Mouse (Mus musculus): Measurements from ENCODE around the gene Cldn9. TPM values are rescaled to one million over a fixed set of nuclear protein-coding genes. Genes with fewer than 3 reads are reported as not detected.

Cldn9 gene
- total RNA-seq, 4 experiments from 2014 or later = 0.17 to 0.38 TPM; not detected in 2

- no peak for DNase-seq
Measured at GRCm38 (mm10) chr17:23645894-23646293, 37.9 kb downstream of the Cldn9 start.

GRCm38 (mm10) chr17:23644613-23645495, 39.0 kb downstream of the Cldn9 start, which contains the start of gene Mmp25:
Gene Mmp25 (minus strand): TSS chr17:23645277.
- no peak for DNase-seq

Other genes starting within 250 kb of the Cldn9 start
- gene Vmn2r117, start 204.3 kb downstream of the Cldn9 start, total RNA-seq (2022) = not detected
- 10 to 100 TPM; 12.0 to 15.5 (median 12.9) TPM for gene Zfp213, start 119.8 kb downstream of the Cldn9 start, total RNA-seq (2022)
- 10 to 100 TPM in 3 of 4 experiments, 1 to 10 TPM in 1; 8.2 to 19.2 (median 14.6) TPM for gene Zfp13, start 84.5 kb downstream of the Cldn9 start, total RNA-seq (2022)
- not detected for gene Zscan10, start 83.2 kb downstream of the Cldn9 start, total RNA-seq (2022)
- gene Mmp25, start 38.7 kb downstream of the Cldn9 start, total RNA-seq (2022) = under 1 TPM in 3 of 4 experiments, not detected in 1; 0.06 to 0.13 (median 0.09) TPM
- not detected for gene Bicdl2, start 23.5 kb downstream of the Cldn9 start, total RNA-seq (2022)
- 100 to 1,000 TPM; 136 to 169 (median 147) TPM for gene Hcfc1r1, start 10.4 kb downstream of the Cldn9 start, total RNA-seq (2022)
- gene Thoc6, start 10.1 kb downstream of the Cldn9 start, total RNA-seq (2022) = 10 to 100 TPM; 24.7 to 28.3 (median 26.7) TPM
- gene Tnfrsf12a, start 6.6 kb downstream of the Cldn9 start, total RNA-seq (2022) = 100 to 1,000 TPM; 156 to 243 (median 195) TPM
- gene Cldn6, start 4.8 kb downstream of the Cldn9 start, total RNA-seq (2022) = not detected
- 10 to 100 TPM in 3 of 4 experiments, 1 to 10 TPM in 1; 2.4 to 62.8 (median 19.6) TPM for gene 1520401A03Rik, start 38.8 kb upstream of the Cldn9 start, total RNA-seq (2022)
- gene Pkmyt1, start 42.3 kb upstream of the Cldn9 start, total RNA-seq (2022) = 1 to 10 TPM; 1.7 to 6.2 (median 3.6) TPM
- 10 to 100 TPM in 3 of 4 experiments, 1 to 10 TPM in 1; 7.7 to 17.9 (median 12.0) TPM for gene Paqr4, start 56.8 kb upstream of the Cldn9 start, total RNA-seq (2022)
- gene Kremen2, start 61.8 kb upstream of the Cldn9 start, total RNA-seq (2022) = under 1 TPM in 3 of 4 experiments, not detected in 1; 0.17 to 0.30 (median 0.26) TPM
- 100 to 1,000 TPM in 2 of 4 experiments, 10 to 100 TPM in 2; 82.9 to 115 (median 102) TPM for gene Flywch1, start 87.6 kb upstream of the Cldn9 start, total RNA-seq (2022)
- 10 to 100 TPM in 3 of 4 experiments, 1 to 10 TPM in 1; 5.8 to 15.4 (median 13.1) TPM for gene Flywch2, start 102.1 kb upstream of the Cldn9 start, total RNA-seq (2022)
- 1,000 to 10,000 TPM in 1 of 4 experiments, 100 to 1,000 TPM in 3; 612 to 1,355 (median 855) TPM for gene Srrm2, start 106.5 kb upstream of the Cldn9 start, total RNA-seq (2022)
- 100 to 1,000 TPM; 365 to 430 (median 403) TPM for gene Elob, start 145.1 kb upstream of the Cldn9 start, total RNA-seq (2022)
- not detected for gene Prss33, start 152.0 kb upstream of the Cldn9 start, total RNA-seq (2022)
- gene Prss32, start 159.8 kb upstream of the Cldn9 start, total RNA-seq (2022) = not detected
- 1 to 10 TPM in 3 of 4 experiments, under 1 TPM in 1; 0.56 to 1.8 (median 1.4) TPM for gene Prss41, start 160.1 kb upstream of the Cldn9 start, total RNA-seq (2022)
- gene Prss21, start 184.0 kb upstream of the Cldn9 start, total RNA-seq (2022) = not detected
- gene Dcpp1, start 196.8 kb upstream of the Cldn9 start, total RNA-seq (2022) = not detected
- gene Dcpp2, start 196.9 kb upstream of the Cldn9 start, total RNA-seq (2022) = not detected
- gene Dcpp3, start 233.4 kb upstream of the Cldn9 start, total RNA-seq (2022) = not detected